Mouse (Mus musculus) hindbrain, embryonic 10.5 days (tissue): Measurements from ENCODE around the gene Ntf3. TPM values are rescaled to one million over a fixed set of nuclear protein-coding genes. Genes with fewer than 3 reads are reported as not detected.

Experiments used
- DNase-seq: peaks from one replicate; pipeline ENCODE4 v3.0.0-alpha.2; 2017; ENCODE audit warnings: low spot score
- H3K27ac ChIP-seq: fragments of 300-500 bp; sonication (generic); 2 replicates; pipeline ENCODE4 v1.5.1; 2016; ENCODE audit warnings: mild to moderate bottlenecking, moderate library complexity
- H3K27me3 ChIP-seq: fragments of 300-500 bp; sonication (generic); 2 replicates; pipeline ENCODE4 v1.6.1; 2016; ENCODE audit warnings: mild to moderate bottlenecking; ENCODE audit not compliant: poor library complexity, insufficient read depth, severe bottlenecking
- H3K36me3 ChIP-seq: fragments of 300-500 bp; sonication (generic); 2 replicates; pipeline ENCODE4 v1.6.1; 2016; ENCODE audit warnings: mild to moderate bottlenecking, moderate library complexity
- H3K4me1 ChIP-seq: fragments of 300-500 bp; sonication (generic); replicated peaks from 2 replicates; pipeline ENCODE4 v1.6.1; 2016; ENCODE audit warnings: mild to moderate bottlenecking
- H3K4me3 ChIP-seq: fragments of 300-500 bp; sonication (generic); 2 replicates; pipeline ENCODE4 v1.5.1; 2016; ENCODE audit warnings: mild to moderate bottlenecking, moderate library complexity
- H3K9me3 ChIP-seq: fragments of 300-500 bp; sonication (generic); 2 replicates; pipeline ENCODE4 v1.6.1; 2016; ENCODE audit warnings: mild to moderate bottlenecking, moderate library complexity
- WGBS: fragments of 180-500 bp; shearing (Covaris S2); methylation state at CpG from one replicate; pipeline ENCODE4 v1.1.7; 2016; 5-methylcytosine and 5-hydroxymethylcytosine counted together
- polyA plus RNA-seq: library from polyadenylated mRNA; unstranded; fragments of >200 nt; fragmentation: Nextera tagmentation; extraction: Ambion mirVana; gene quantifications from 2 replicates; pipeline ENCODE4 v1.2.1, GENCODE M21; 2016

Gene Ntf3
- polyA plus RNA-seq, 1 experiment from 2014 or later = 6.0 TPM

- DNase-seq = no peak
- Histone ChIP-seq H3K27me3 (no peaks in the 10 kb centered on the region), H3K27ac (no peak overlapping the region), H3K4me3 (no peak overlapping the region), H3K9me3 (no peaks in the 10 kb centered on the region), H3K4me1 (peaks cover 22% of the 10 kb centered on the region), H3K36me3 (no peaks in the 10 kb centered on the region)
- WGBS = 83% methylated on average over 5 of the region's 5 CpGs
Observed at GRCm38 (mm10) chr6:126143659-126144058, 23.1 kb downstream of the Ntf3 start.

GRCm38 (mm10) chr6:126142741-126143140 lies 24.0 kb downstream of the Ntf3 start:
- no peak overlapping the region for H3K4me3 ChIP-seq
- peaks cover 22% of the 10 kb centered on the region for H3K4me1 ChIP-seq
- no peaks in the 10 kb centered on the region for H3K27me3 ChIP-seq
- no peak for DNase-seq
- WGBS = 68% methylated on average over 3 of the region's 3 CpGs
- H3K9me3 ChIP-seq = no peaks in the 10 kb centered on the region
- no peaks in the 10 kb centered on the region for H3K36me3 ChIP-seq
- H3K27ac ChIP-seq = no peak overlapping the region

GRCm38 (mm10) chr6:126142021-126142554 lies 24.6 kb downstream of the Ntf3 start:
- Histone ChIP-seq H3K36me3 (no peaks in the 10 kb centered on the region), H3K27me3 (no peaks in the 10 kb centered on the region), H3K27ac (no peak overlapping the region), H3K4me1 (peaks cover 22% of the 10 kb centered on the region), H3K9me3 (no peaks in the 10 kb centered on the region), H3K4me3 (no peak overlapping the region)
- no peak for DNase-seq
- 73% methylated on average over 8 of the region's 8 CpGs for WGBS

- WGBS = 64% methylated on average over 13 of the region's 13 CpGs
- no peak overlapping the region for H3K4me3 ChIP-seq
- H3K9me3 ChIP-seq = no peaks in the 10 kb centered on the region
- H3K4me1 ChIP-seq = peaks cover 22% of the 10 kb centered on the region
- no peaks in the 10 kb centered on the region for H3K27me3 ChIP-seq
- H3K36me3 ChIP-seq = no peaks in the 10 kb centered on the region
- H3K27ac ChIP-seq = no peak overlapping the region; the same call in 1 of the 2 replicates
- DNase-seq = no peak
Observed at GRCm38 (mm10) chr6:126141472-126141871, 25.2 kb downstream of the Ntf3 start.

DNA sequence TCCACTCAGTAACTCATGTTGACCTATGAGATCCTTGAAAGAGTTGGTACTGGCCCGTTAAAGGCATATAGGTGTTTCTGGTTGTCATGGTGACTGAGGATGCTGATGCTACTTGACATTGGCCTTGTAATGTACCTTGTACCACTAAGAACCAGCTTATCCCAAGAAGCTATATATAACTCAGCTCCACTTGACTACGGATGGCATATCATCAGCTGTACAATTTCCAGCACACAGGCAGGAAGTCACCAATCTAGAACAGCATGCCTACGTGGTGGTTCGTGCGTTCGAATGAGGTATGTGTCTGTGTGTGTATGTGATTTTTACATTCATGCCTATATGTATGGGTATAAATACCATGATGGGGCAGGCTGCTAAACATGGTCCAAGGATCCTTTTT lies 25.7 kb downstream of the Ntf3 start:
- WGBS = 92% methylated on average over 6 of the region's 6 CpGs
- Histone ChIP-seq H3K9me3 (no peaks in the 10 kb centered on the region), H3K4me1 (peaks cover 22% of the 10 kb centered on the region), H3K27ac (no peak overlapping the region), H3K27me3 (no peaks in the 10 kb centered on the region), H3K36me3 (no peaks in the 10 kb centered on the region), H3K4me3 (no peak overlapping the region)
- DNase-seq = no peak

DNA sequence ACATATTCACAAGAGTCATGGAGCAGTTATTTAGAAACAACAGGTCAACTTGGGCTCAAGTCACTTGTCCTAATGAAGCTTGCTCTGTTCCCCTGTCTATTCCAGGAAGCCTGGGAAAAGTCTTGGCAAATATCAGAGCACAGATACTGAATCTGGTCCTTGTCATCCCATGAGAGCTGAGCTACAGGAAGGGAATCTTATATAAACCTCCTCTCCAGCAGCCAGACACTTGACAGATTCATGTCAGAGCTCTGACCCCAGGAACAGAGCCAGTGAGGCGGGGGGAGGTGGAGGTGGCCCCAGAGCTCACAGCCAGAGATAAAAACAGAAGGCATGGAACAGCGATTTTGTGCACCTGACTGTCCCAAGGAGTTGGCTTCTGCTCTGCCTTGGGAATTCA lies 26.3 kb downstream of the Ntf3 start:
- H3K27ac ChIP-seq = no peak overlapping the region
- no peak overlapping the region for H3K4me3 ChIP-seq
- no peaks in the 10 kb centered on the region for H3K9me3 ChIP-seq
- H3K36me3 ChIP-seq = no peaks in the 10 kb centered on the region
- H3K27me3 ChIP-seq = no peaks in the 10 kb centered on the region
- DNase-seq = no peak
- WGBS = 74% methylated on average over 2 of the region's 2 CpGs
- H3K4me1 ChIP-seq = peaks cover 22% of the 10 kb centered on the region

DNA sequence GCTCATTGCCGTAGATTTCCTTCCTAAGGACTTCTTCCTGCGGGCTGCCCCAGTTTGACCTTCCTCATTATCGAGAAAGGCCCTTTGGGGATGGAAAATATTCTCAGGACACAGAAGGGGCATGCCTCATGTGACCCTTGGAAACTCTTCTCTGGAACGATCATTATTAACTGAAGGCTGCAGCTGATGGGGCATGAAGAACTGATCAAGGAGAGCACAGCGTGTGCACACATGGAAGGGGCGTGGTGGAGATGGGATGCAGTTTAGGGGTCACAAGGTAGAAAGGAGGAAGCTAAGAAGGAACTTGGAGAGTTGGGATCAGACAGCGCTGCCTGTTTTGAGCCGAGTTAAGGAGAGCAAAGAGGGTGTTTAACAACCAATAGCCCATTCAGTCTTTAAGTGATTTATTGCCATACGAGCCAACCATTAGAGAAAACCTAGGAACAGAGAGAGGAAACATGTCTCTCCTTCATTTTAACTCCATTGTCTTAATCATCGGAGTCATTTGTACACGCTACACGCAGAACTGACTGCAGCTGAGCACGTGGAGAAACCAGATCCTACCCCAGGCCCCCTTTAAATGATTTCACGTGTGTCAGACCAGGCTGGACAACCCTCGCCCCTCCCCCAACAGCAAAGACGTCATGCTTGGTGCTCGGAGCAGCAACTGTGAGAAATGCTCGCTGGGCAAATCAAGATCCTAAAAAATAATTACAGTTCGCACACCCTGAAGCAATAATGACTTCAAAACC lies 32.4 kb downstream of the Ntf3 start:
- Histone ChIP-seq H3K36me3 (no peaks in the 10 kb centered on the region), H3K27me3 (no peaks in the 10 kb centered on the region), H3K4me1 (peaks cover 7% of the 10 kb centered on the region), H3K9me3 (no peaks in the 10 kb centered on the region), H3K27ac (no peak overlapping the region), H3K4me3 (no peak overlapping the region)
- WGBS = 65% methylated on average over 19 of the region's 19 CpGs
- no peak for DNase-seq

GRCm38 (mm10) chr6:126128238-126128637 lies 38.5 kb downstream of the Ntf3 start:
- no peaks in the 10 kb centered on the region for H3K4me1 ChIP-seq
- H3K27ac ChIP-seq = no peak overlapping the region
- no peak overlapping the region for H3K4me3 ChIP-seq
- H3K9me3 ChIP-seq = no peaks in the 10 kb centered on the region
- DNase-seq = no peak
- 87% methylated on average over 7 of the region's 7 CpGs for WGBS
- H3K27me3 ChIP-seq = no peaks in the 10 kb centered on the region
- H3K36me3 ChIP-seq = no peaks in the 10 kb centered on the region

DNA sequence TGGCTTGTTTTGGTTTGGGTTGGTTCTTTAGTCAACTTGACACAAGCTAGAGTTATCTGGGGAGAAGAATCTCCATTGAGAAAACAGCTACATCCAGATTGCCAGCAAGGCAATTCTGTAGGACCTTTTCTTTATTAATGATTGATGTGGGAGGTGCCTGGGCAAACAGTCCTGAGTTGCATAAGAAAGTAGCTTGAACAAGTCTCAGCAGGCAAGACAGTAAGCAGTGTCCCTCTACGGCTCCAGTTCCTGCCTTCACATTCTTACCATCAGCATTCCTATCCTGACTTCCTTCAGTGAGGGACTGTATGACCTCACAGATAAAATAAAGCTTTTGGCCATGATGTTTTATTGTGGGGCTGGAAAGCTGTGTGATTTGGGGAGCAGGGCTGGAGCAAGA lies 48.5 kb downstream of the Ntf3 start:
- 72% methylated on average over 1 of the region's 1 CpGs for WGBS
- no peak overlapping the region for H3K27ac ChIP-seq

DNA sequence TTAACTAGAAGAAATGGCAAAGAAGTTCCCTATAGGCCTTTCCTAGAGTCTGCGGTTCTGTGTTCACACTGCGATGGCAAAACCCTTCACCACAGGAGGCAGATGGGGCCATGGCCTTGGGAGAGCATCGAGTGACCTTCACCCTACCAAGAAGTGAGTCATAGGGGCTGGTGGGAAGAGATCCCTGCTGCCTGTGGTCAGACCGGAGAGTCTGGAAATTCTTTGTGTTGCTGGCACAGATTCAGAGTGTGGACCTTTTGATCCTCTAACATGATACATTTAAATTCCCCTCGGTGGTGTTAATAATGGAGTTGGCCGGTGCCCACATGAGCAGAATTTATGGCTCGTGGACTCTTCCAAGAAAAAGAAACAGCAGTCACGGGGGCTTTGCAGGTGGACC lies 49.5 kb downstream of the Ntf3 start:
- Histone ChIP-seq H3K27me3 (no peaks in the 10 kb centered on the region), H3K9me3 (no peaks in the 10 kb centered on the region), H3K36me3 (no peaks in the 10 kb centered on the region), H3K27ac (no peak overlapping the region), H3K4me3 (no peak overlapping the region), H3K4me1 (peaks cover 18% of the 10 kb centered on the region)
- no peak for DNase-seq
- WGBS = 87% methylated on average over 8 of the region's 8 CpGs

More for the DNA sequence above, 48.5 kb downstream of the Ntf3 start:
- Histone ChIP-seq H3K4me1 (peaks cover 18% of the 10 kb centered on the region), H3K36me3 (no peaks in the 10 kb centered on the region), H3K4me3 (no peak overlapping the region), H3K9me3 (no peaks in the 10 kb centered on the region), H3K27me3 (no peaks in the 10 kb centered on the region)
- no peak for DNase-seq

GRCm38 (mm10) chr6:126114934-126115633 lies 51.6 kb downstream of the Ntf3 start:
- DNase-seq = peak; percentile 32
- H3K27me3 ChIP-seq = no peaks in the 10 kb centered on the region
- no peak overlapping the region for H3K4me3 ChIP-seq
- H3K36me3 ChIP-seq = no peaks in the 10 kb centered on the region
- H3K4me1 ChIP-seq = peaks cover 18% of the 10 kb centered on the region
- WGBS = 57% methylated on average over 10 of the region's 10 CpGs
- H3K9me3 ChIP-seq = no peaks in the 10 kb centered on the region
- H3K27ac ChIP-seq = peak overlapping the region; percentile 66

- Histone ChIP-seq H3K4me1 (peaks cover 15% of the 10 kb centered on the region), H3K4me3 (no peak overlapping the region), H3K27ac (no peak overlapping the region), H3K27me3 (no peaks in the 10 kb centered on the region), H3K36me3 (no peaks in the 10 kb centered on the region), H3K9me3 (no peaks in the 10 kb centered on the region)
- no peak for DNase-seq
- 92% methylated on average over 15 of the region's 15 CpGs for WGBS
Observed at GRCm38 (mm10) chr6:126110892-126111835, 55.5 kb downstream of the Ntf3 start.
